Mouse (Mus musculus): Measurements from ENCODE around the gene Spata21.
"Not testable (repeated sequence)": the region's sequence is repeated elsewhere in the genome, so short reads cannot be mapped to it uniquely, and the experiment has no call there.

The Spata21 gene

DNA sequence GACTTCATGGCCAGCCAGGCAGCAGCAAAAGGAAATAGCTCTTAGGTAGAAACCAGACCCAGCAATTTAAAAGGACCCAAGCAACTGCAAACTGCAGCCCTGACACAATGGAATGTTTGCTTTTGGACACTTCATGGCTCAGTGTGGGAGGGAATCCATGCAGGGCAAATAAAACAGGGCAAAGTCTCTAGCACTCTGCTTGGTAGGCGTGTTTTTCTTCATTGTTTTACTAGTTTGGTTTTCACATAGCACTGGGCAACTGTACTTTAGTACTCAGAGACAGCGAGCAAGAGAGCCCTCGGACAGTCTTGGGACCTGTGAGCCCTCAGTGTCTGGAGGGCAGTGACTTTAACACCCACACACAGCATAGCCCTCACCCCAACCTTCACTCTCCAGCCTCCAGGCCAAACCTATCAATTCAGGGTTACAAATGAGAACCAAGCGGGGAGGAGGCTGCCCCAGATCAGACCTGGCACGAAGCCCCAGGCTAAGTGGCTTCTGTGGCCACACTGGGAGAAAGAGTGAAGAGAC lies 43.5 kb downstream of the Spata21 start:
- DNase-seq = no peak

DNA sequence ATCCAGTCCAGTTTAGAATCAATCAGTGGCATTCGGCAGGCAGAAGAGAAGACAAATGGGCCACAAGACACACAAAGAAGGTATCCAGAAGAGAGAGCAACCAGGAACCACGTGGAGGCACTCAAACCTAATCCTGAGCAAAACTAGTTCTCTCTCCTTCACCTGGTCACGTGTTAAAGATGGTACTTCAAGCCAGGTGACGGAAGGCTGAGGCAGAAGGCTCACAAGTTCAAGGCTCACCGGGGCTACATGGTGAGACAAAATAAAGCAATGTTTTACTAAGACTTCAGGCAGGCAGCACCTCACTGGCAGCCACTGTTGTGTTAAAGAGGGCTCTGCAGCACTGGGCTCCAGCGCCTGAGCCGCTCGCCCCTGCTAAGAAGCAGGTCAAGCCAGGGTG lies 44.1 kb downstream of the Spata21 start:
- no peak for DNase-seq

DNA sequence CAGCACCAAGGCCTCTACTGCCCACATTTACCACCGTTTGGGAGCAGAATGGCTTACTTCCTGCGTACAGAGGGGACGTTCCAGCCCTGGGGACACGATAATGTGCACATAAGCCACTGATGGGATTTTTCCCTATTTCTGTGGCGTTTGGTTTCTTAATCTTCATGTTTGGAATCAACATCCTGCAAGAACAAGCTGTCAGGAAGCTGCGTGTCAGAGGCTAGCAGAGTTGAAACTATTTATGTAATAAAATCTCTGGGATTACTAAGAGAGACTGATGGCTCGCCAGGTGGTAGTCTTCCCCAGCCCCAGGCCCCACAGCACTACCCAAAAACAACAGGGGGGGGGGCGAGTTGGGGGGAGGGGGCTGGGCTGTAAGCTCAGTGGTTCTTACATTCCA lies 45.1 kb downstream of the Spata21 start:
- no peak for DNase-seq

DNA sequence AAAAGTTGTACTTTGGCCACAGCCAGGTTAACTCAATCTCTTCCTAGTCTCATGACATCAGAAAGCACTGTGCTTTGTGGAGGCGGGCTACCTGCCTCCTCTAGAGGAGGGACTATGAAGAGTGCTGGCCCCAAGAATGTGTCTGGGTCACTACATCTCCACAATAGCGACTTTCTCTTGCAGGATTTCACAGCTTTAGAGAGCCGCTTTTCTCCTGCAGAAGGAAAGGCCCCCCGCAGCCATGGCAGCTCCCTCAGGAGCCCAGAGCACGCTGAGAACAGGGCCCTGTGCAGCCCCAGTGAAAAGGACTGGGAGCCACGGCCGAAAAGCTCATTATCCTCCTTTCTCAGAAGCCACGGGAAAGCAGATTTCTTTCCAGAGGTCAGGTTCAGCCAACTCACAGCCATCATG lies 45.9 kb downstream of the Spata21 start:
- DNase-seq = no peak

DNA sequence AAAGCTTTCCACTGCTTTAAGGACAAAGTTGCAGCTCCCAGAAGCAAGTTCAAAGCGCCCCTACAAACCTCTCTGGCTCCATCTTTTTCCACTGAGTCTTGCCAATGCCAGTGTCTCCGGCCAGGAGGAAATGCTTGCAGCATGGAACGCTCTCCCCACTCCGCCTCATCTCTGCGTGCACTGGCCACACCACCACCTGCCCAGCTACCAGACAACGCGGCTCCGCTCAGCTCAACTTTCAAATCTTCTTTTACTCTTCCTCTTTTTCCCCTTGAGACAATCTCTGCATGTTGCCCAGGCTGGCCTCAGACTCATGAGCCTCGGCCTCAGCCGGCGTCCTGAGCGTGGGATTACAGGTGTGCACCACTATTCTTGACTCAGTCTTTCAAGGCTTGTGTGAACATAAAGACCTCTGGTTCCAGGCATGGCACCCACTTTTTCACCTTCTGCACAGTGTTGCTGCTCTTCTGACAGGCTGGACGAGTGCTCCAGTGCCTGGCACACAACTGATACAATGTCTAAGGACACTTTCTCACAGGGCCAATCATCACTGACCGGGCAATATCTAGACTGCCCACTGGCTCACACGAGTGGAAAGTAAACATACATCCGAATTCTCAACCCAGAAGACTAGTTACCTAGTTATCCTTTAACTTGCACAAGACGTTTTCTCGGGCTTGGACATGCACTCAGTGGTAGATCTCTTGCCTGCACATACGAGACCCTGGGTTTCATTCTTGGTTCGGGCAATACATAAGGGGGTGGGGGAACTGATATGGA lies 46.8 kb downstream of the Spata21 start:
- DNase-seq = no peak

DNA sequence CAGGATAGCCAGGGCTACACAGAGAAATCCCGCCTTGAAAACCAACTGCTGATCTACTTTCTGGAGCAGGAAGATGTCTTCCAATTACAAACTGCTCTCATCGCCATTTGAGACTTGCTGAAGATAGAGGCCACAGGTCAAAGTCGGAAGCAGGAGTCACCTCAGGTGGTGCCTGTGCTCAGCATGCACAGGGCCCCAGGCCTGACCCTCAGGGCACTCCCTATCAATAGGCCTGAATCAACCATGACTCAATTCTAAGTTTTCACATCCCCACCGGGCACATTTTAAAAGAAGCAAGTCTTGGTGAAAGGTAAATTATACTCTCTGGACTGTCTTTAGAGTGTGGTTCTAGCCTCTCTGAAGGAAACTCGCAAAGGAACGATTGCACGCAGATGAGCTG lies 48.0 kb downstream of the Spata21 start:
- no peak for DNase-seq

DNA sequence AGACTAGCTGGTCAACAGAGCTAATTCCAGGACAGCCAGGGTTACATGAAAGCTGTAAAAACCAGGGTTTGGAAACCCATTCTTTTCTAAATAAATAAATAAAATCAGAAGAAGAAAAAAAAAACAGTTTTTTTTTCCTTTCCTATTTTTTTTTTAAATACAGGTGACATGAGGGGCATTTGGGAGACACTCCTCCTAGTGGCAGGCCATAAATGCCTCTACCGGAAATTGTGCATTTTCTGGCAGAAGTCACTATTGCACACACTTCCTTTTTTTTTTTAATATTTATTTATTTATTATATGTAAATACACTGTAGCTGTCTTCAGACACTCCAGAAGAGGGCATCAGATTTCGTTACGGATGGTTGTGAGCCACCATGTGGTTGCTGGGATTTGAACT lies 49.6 kb downstream of the Spata21 start:
- DNase-seq = not testable (repeated sequence)

DNA sequence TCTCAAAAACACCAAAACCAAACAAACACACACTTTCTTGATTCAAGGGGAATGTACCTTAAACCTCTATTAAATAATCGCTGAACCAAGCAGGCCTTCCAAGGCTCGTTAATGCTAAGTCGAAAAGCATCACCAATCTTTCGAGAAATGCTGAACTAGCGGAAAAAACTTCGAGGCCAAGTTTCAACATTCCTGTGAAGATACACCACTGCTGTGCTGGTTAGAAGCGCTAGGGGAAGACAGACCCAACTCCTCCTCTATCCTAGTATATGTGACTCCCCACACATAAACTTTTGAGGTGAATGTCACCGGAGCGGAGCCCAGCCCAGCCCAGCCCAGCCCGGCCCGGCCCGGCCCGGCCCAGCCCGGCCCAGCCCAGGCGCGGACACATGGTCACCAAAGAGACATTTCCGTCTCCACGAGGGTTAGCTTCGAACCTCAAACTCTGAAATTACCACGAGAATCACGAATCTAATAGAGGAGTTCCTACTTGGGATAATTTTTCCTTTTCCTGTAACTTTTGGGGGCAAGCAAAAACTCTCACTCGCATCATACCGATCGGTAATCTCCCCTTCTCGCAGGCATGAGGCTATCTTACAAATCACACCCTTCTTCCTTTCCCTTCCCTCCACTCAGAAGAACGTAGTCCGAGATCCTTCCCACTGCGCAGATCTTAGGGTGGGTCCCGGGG lies 50.4 kb downstream of the Spata21 start:
- no peak for DNase-seq

DNA sequence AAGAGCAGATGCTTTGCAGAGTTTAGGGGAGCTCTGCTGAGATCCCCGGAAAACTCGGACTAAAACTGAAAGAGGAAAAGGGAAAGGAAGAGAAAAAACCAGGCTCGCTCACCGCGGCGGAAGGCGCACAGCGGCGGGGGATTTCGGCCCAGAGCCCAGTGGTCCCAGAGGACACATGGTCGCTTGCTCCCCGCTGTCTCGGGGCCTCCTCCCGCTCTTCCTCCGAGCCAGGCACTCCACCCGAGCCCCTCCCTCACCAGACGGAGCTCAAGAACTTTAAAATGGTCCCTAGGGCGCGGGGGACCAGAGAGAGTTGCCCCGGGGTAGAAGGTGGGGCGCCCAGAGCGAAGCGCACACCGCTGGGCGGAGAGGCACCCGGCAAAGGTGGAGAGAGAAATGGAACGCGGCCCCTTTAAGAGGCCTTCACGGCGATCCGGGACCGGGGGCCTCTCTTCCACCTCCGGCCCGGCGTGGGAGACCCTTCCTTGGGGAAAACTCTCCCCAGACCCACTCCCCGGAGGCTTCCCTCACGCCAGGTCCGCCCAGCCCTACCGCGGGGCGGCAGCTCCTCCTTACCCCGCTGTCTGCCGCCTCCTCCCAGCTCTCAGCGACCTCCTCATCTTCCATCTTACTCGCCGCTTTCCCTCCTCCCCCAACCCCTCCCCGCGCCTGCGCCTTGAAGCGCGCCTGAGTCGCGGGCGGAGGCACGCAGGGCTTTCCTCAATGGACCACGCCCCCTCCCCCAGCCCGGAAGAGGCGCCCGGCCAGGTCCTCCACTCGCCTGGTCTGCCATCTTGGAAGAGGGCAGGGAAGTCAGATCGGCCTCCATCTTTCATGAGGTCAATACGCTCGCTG lies 51.2 kb downstream of the Spata21 start, which contains the start of gene Szrd1:
Gene Szrd1, minus strand, starts transcription at position 660 of the 855 bp plus-strand sequence.
- DNase-seq = peak; percentile 99

DNA sequence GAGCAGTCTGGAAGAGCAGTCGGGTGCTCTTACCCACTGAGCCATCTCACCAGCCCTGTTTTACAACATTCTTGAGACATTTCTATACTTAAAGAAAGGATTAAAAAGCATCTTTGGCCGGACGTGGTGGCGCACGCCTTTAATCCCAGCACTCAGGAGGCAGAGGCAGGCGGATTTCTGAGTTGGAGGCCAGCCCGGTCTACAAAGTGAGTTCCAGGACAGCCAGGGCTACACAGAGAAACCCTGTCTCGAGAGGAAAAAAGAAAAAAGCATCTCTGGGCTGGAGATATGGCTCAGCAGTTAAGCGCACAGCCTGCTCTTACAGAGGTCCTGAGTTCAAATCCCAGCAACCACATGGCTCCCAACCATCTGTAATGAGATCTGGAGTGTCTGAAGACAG lies 52.2 kb downstream of the Spata21 start:
- DNase-seq = not testable (repeated sequence)

DNA sequence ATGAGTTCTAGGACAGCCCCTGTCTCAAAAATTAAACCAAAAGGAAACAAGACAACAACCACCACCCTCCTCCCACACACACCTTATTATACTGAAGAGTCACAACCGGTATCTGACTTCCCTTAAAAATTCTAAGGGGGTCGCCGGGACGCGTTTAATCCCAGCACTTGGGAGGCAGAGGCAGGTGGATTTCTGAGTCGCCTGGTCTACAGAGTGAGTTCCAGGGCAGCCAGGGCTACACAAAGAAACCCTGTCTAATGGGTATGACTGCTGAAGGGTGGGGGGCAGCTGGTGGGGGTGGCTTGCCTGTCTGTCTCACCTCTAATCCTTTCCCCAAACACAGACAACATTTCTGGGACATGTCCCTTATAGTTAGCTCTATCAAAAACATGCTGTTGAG lies 52.8 kb downstream of the Spata21 start:
- DNase-seq = no peak

DNA sequence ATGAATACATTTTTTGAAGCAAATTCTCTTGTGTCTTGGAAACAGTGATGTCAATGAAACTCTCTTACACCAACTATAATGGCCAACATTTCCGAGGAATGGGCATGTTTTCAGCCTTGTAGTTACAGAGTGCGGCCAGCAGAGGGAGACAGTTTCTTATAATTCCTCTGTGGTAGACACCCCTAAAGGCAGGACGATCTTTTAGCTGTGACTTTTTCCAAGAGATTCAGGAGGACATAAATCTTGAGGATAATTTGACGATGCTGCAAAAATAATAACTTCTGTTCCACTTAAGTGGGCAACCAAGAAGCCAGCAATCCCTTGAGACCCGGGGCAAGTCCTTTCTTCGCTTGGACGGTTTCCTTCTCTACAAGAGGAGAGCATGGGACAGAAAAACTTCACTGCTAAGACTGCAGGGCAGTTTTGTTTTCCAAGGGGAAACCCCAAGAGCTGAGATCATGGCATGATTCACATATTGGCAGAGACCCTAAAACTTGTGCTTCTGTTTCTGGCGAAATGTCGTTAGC lies 54.2 kb downstream of the Spata21 start:
- peak; percentile 76 for DNase-seq

DNA sequence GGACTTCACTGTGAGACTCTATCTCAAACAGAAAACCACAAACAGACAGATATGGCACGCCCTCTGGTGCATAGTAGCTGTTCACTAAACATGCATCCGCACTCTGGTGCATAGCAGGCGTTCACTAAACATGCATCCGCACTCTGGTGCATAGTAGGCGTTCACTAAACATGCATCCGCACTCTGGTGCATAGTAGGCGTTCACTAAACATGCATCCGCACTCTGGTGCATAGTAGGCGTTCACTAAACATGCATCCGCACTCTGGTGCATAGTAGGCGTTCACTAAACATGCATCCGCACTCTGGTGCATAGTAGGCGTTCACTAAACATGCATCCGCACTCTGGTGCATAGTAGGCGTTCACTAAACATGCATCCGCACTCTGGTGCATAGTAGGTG lies 57.0 kb downstream of the Spata21 start:
- DNase-seq = not testable (repeated sequence)

DNA sequence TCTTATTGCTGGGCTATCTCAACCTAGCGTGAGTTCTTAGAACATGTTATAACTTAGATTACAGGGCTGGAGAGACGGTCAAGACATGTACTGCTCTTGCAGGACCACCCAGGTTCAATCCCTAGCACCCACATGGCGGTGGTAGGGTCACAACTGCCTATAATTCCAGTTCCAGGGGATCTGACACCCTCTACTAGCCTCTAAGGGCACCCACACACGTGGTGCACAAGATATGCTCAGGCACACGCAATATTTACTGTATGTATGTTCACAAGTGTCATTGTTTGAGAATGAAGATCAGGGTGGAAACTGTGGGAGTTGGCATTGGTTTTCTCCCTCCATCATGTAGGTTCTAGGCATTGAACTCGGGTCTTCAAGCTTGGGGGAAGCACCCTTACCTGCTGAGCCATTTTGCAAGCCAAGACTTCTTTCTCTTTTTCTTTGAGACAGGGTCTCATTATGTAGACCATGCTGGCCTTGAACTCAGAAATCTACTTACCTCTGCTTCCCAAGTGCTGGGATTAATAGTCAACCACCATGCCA lies 58.4 kb downstream of the Spata21 start:
- DNase-seq = no peak

DNA sequence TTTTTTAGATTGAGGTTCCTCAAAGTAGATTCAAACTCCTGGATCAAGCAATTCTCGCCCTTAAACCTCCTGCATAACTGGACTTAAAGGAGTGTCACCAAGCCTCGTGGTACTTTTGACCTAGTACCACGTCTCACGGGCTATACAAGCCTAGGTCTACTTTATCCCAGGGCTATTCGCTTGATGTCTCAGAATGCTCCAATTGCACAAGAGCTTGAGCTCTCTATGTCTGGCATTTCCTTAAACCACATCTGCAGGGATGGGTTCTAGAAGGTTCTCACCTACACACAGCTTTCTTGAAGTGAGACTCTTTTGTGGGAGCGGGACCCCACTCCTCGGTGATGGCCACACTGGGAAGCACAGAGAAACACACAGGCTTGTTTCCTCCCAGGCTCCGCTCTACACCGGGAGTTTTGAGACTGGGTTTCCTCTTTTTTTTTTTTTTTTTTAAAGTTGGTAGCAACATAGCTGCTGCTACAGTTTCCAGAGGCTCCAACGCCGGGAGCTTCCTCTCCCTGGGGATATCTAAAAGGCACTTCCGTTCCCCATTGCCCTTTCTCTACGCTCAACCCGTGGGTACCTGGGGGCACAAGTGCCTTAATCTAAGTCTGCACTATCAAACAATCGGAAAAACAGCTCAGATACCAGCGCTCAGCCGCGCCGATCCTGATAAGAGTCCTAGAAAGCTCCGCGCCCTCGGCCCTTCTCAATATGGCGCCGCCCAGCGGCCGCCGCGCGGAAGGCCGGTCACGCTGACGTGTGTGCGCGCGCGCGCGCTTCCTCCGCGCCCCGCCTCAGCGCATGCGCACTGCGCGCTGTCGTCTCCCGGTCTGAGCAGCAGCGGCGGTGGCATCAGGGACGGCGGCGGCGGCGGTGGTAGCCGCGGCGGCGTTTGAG lies 59.2 kb downstream of the Spata21 start, which contains the start of gene Fbxo42:
Gene Fbxo42, plus strand, starts transcription at position 802 of the 897 bp plus-strand sequence.
- peak; percentile 94 for DNase-seq

DNA sequence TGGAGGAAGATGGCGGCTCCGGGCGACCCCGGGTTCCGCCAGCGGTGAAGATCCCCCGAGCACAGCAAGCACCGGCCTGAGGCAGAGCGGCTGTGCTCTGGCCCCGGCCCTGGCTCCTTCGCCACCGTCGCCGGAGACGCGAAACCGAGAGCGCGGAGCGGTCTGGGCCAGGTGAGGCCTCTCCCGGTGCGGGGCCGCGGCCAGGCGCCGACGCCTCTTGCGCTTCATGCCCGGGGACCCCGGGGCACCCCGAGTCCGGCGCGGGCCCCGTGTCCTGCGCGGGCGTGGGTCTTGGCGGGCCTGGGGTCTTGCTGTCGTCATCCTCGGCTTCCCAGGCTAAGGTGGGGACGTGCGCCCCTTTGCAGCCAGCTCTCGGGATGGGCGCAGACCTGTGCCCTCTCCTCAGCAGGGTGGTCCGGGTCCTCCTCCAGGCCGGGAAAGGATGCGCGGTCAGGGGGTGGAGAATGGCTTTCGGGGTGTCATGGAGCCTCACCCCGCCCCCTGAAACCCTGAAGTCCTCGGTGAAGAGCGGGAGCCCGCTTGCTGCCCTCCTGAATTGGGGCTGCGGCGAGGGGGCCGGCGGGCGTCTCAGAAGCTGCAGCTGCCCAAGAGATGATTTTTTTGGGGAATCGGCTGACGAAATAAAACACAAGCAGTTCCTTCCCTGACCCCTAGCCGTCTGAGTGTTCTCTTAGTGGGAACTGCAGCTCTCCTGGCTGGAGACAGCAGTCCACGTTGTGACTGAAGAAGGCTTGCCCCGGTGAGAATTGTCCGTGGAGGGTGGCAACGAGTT lies 60.1 kb downstream of the Spata21 start:
- peak; percentile 30 for DNase-seq

DNA sequence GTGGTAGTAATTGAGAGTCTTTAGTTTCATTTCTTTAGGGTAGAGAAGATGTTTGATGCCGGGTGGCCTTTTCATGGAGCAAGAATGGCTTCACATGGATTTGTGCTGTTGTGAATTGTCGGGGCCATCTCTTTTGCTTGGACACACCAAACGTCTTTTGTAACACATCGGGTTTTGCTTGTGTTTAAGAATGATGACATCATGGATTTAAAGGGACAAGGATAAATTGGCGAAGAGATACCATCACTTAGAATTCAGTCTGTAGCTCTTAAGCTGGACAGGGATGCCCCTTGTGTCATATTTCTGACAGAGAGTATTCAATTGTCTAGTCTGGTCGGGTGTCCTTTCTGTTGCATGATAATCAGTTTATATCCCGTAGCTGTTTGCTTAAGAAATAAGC lies 61.0 kb downstream of the Spata21 start:
- no peak for DNase-seq

DNA sequence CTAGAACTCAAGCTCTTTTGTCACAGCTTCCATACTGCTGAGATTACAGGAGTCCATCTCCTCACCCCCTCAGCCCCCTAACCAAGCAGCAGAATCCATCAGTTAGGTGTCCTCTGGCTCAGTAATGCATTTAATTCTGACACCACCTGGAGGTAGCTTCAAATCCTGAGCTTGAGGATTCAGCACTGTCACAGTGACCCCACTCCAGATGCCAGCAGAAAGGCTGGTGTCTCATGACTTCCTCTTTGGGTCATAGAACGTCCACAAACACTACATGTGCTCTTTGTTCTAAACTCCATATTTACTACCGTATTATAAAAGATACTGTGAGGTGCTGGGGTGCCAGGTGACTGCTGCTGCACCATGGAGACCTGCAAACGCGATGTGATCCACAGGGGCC lies 69.4 kb downstream of the Spata21 start:
- DNase-seq = no peak

DNA sequence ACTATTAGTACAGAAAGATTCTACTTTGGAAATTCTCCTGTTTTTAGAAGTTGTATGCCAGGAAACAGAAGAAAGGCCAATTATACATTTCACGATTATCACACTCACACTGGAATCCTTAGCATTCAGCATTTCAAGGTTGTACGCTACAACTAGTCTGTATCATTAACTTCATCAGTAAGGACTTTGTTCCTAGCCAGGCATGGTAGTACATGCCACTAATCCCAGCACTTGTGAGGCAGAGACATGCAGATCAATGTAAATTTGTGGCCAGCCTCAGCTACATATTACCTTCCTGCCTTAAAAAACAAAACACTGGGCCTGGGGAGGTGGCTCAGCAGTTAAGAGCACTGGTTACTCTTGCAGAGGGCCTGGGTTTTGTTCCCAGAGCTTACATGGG lies 70.5 kb downstream of the Spata21 start:
- no peak for DNase-seq

DNA sequence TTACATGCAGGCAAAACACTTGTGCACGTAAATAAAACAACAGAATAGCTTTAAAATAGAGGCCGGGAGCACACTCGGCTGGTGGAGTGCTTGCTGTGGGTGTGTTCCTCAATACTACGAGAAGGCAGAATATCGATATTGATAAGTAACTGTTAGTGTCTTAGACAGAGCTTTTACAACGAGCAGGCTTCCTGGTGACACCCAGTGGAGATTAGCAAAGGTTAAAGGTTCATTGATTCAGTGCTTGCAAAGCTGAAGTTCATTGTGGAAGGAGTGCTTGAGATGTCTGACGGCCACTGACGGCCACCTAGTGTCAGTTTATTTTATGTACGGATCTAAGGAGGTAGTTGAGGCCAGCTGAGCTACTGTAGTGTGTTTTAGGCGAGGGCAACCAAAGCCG lies 71.0 kb downstream of the Spata21 start:
- no peak for DNase-seq

DNA sequence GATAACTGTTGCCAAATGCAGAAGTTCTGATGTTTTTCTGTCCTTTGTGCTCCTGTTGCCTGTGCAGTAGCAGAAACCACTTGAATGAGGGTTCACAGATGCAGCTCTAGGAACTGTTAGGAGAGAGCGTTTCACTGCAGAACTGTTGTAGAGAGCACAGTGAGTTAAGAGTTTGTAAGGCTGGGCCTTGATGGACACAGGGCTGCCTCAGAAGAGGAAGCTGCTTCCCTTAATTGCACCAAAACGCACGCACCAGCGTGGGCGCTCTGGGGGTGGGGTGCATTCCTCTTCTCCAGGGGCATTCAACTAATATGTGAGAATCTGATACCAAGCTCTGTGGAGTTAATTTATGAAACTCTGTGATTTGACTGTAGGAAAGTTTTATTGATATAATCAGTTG lies 71.5 kb downstream of the Spata21 start:
- no peak for DNase-seq

All from right cerebral cortex, adult 18-20 months (tissue).